Mouse (Mus musculus) right cerebral cortex, adult 18-20 months (tissue): ENCODE measurements around the gene Igf1r.

ENCODE experiments used
- DNase-seq: peaks from one replicate; pipeline ENCODE4 v3.0.0; 2022; ENCODE audit warnings: mixed read lengths

The Igf1r gene

GRCm38 (mm10) chr7:67952777-67953700, at the start of gene Igf1r:
Igf1r (plus strand) TSS chr7:67952827.
- DNase-seq, result peak; percentile 41

GRCm38 (mm10) chr7:67906358-67906757, 46.3 kb upstream of the Igf1r start:
- DNase-seq, result no peak

- DNase-seq, result no peak
Measured at GRCm38 (mm10) chr7:67907786-67908400, 44.7 kb upstream of the Igf1r start.

- peak; percentile 5 for DNase-seq
Measured at GRCm38 (mm10) chr7:67910528-67910927, 42.1 kb upstream of the Igf1r start.

- no peak for DNase-seq
Measured at GRCm38 (mm10) chr7:67910947-67911346, 41.7 kb upstream of the Igf1r start.

- no peak for DNase-seq
Measured at GRCm38 (mm10) chr7:67911841-67912240, 40.8 kb upstream of the Igf1r start.

GRCm38 (mm10) chr7:67916960-67917359, 35.7 kb upstream of the Igf1r start:
- no peak for DNase-seq

- no peak for DNase-seq
Measured at GRCm38 (mm10) chr7:67917753-67918152, 34.9 kb upstream of the Igf1r start.

- no peak for DNase-seq
Measured at GRCm38 (mm10) chr7:67919467-67919866, 33.2 kb upstream of the Igf1r start.

- no peak for DNase-seq
Measured at GRCm38 (mm10) chr7:67924215-67924614, 28.4 kb upstream of the Igf1r start.

- DNase-seq, result no peak
Measured at GRCm38 (mm10) chr7:67930132-67930531, 22.5 kb upstream of the Igf1r start.

GRCm38 (mm10) chr7:67936801-67937200, 15.8 kb upstream of the Igf1r start:
- no peak for DNase-seq

GRCm38 (mm10) chr7:67943805-67944204, 8.8 kb upstream of the Igf1r start:
- DNase-seq, result no peak

GRCm38 (mm10) chr7:67946901-67947300, 5.7 kb upstream of the Igf1r start:
- DNase-seq, result no peak

- DNase-seq, result no peak
Measured at GRCm38 (mm10) chr7:67950346-67950814, 2.2 kb upstream of the Igf1r start.

GRCm38 (mm10) chr7:67950815-67951531, 1.7 kb upstream of the Igf1r start:
- peak; percentile 83 for DNase-seq

GRCm38 (mm10) chr7:67951532-67952035, 1.0 kb upstream of the Igf1r start:
- DNase-seq, result peak; percentile 96

- DNase-seq, result peak; percentile 87
Measured at GRCm38 (mm10) chr7:67952036-67952681, 468 bp upstream of the Igf1r start.

GRCm38 (mm10) chr7:67953764-67954242, 1.2 kb downstream of the Igf1r start:
- no peak for DNase-seq

GRCm38 (mm10) chr7:67954591-67955185, 2.1 kb downstream of the Igf1r start:
- DNase-seq, result no peak

- no peak for DNase-seq
Measured at GRCm38 (mm10) chr7:67955276-67955675, 2.6 kb downstream of the Igf1r start.

GRCm38 (mm10) chr7:67957376-67957775, 4.7 kb downstream of the Igf1r start:
- DNase-seq, result no peak
